Mouse (Mus musculus) neural tube, embryonic 15.5 days (tissue): ENCODE measurements at regions not wholly inside any gene's neighbourhood (a gene's known extent, or its start where the extent isn't known, plus 50 kb on each side); places are given as distances from the start of the nearest gene placed in this dataset.
A peak's percentile ranks its signal among the peaks of the same experiment; 100 is the strongest.

ENCODE experiments used
- ATAC-seq: fragments of 200-750 bp; cut with Nextera tagmentation; 2 replicates; pipeline ENCODE4 v1.8.0; 2017; ENCODE audit warnings: mild to moderate bottlenecking, moderate TSS enrichment, moderate library complexity; ENCODE audit not compliant: low FRiP score
- H3K27ac ChIP-seq: fragments of 300-500 bp; sonication (generic); replicated peaks from 2 replicates; pipeline ENCODE4 v1.5.1; 2015; ENCODE audit warnings: mild to moderate bottlenecking, inconsistent platforms
- H3K27me3 ChIP-seq: fragments of 300-500 bp; sonication (generic); replicated peaks from 2 replicates; pipeline ENCODE4 v1.6.1; 2015; ENCODE audit warnings: inconsistent platforms
- H3K36me3 ChIP-seq: fragments of 300-500 bp; sonication (generic); 2 replicates; pipeline ENCODE4 v1.6.1; 2015; ENCODE audit warnings: inconsistent platforms
- H3K4me1 ChIP-seq: fragments of 300-500 bp; sonication (generic); 2 replicates; pipeline ENCODE4 v1.6.1; 2015; ENCODE audit warnings: inconsistent platforms
- H3K4me2 ChIP-seq: fragments of 300-500 bp; sonication (generic); 2 replicates; pipeline ENCODE4 v1.6.1; 2015; ENCODE audit warnings: inconsistent platforms, mild to moderate bottlenecking, moderate library complexity
- H3K4me3 ChIP-seq: fragments of 300-500 bp; sonication (generic); replicated peaks from 2 replicates; pipeline ENCODE4 v1.5.1; 2015; ENCODE audit warnings: mild to moderate bottlenecking, inconsistent platforms
- H3K9ac ChIP-seq: fragments of 300-500 bp; sonication (generic); replicated peaks from 2 replicates; pipeline ENCODE4 v1.6.1; 2015; ENCODE audit warnings: mild to moderate bottlenecking, inconsistent platforms
- H3K9me3 ChIP-seq: fragments of 300-500 bp; sonication (generic); replicated peaks from 2 replicates; pipeline ENCODE4 v1.6.1; 2016; ENCODE audit warnings: inconsistent platforms
- WGBS: fragments of 180-500 bp; shearing (Covaris S2); methylation state at CpG from one replicate; pipeline ENCODE4 v1.1.7; 2015; ENCODE audit warnings: mixed read lengths; 5-methylcytosine and 5-hydroxymethylcytosine counted together

GRCm38 (mm10) chr8:125341606-125342005, 228.0 kb downstream of the Sipa1l2 start:
- Histone ChIP-seq H3K36me3 (no peaks in the 10 kb centered on the region), H3K9ac (no peak overlapping the region), H3K27ac (no peak overlapping the region), H3K27me3 (peaks cover 31% of the 10 kb centered on the region), H3K4me1 (peaks cover 36% of the 10 kb centered on the region), H3K9me3 (no peaks in the 10 kb centered on the region), H3K4me2 (no peak overlapping the region), H3K4me3 (no peak overlapping the region)
- no peak for ATAC-seq
- WGBS = 90% methylated on average over 4 of the region's 4 CpGs

GRCm38 (mm10) chr8:125338222-125338621, 231.4 kb downstream of the Sipa1l2 start:
- ATAC-seq = no peak
- Histone ChIP-seq H3K9ac (no peak overlapping the region), H3K4me2 (0 out of 2 replicates have a peak overlapping the region, but pooled peaks have one; percentile 3), H3K27ac (no peak overlapping the region), H3K4me1 (peaks cover 37% of the 10 kb centered on the region), H3K4me3 (no peak overlapping the region), H3K27me3 (peaks cover 25% of the 10 kb centered on the region), H3K9me3 (no peaks in the 10 kb centered on the region), H3K36me3 (no peaks in the 10 kb centered on the region)
- 26% methylated on average over 6 of the region's 6 CpGs for WGBS

- 0 out of 2 replicates have a peak overlapping the region, but pooled peaks have one; percentile 3 for H3K4me2 ChIP-seq
- ATAC-seq = no peak
- H3K27me3 ChIP-seq = peaks cover 25% of the 10 kb centered on the region
These were observed 232.0 kb downstream of the Sipa1l2 start for GRCm38 (mm10) chr8:125337444-125338077.

GRCm38 (mm10) chr8:125336799-125337198, 232.8 kb downstream of the Sipa1l2 start:
- ATAC-seq = no peak
- H3K9ac ChIP-seq = no peak overlapping the region
- no peak overlapping the region for H3K4me3 ChIP-seq
- H3K27me3 ChIP-seq = peaks cover 25% of the 10 kb centered on the region
- no peak overlapping the region for H3K4me2 ChIP-seq
- peak overlapping the region; percentile 23; the same call in 1 of the 2 replicates for H3K27ac ChIP-seq
- WGBS = 22% methylated on average over 3 of the region's 3 CpGs
- H3K9me3 ChIP-seq = no peaks in the 10 kb centered on the region
- H3K4me1 ChIP-seq = peaks cover 34% of the 10 kb centered on the region
- H3K36me3 ChIP-seq = no peaks in the 10 kb centered on the region

More at GRCm38 (mm10) chr8:125337444-125338077, 232.0 kb downstream of the Sipa1l2 start:
- H3K9ac ChIP-seq = no peak overlapping the region
- H3K4me1 ChIP-seq = peaks cover 34% of the 10 kb centered on the region
- no peaks in the 10 kb centered on the region for H3K36me3 ChIP-seq
- WGBS = 30% methylated on average over 18 of the region's 18 CpGs
- no peak overlapping the region for H3K27ac ChIP-seq
- H3K9me3 ChIP-seq = no peaks in the 10 kb centered on the region
- H3K4me3 ChIP-seq = no peak overlapping the region

GRCm38 (mm10) chr8:125335575-125336370, 233.8 kb downstream of the Sipa1l2 start:
- Histone ChIP-seq H3K4me1 (peaks cover 34% of the 10 kb centered on the region), H3K4me3 (no peak overlapping the region), H3K36me3 (no peaks in the 10 kb centered on the region), H3K9me3 (no peaks in the 10 kb centered on the region), H3K4me2 (peak overlapping the region; percentile 15; the same call in 1 of the 2 replicates), H3K27me3 (peaks cover 22% of the 10 kb centered on the region; the same call in 1 of the 2 replicates), H3K27ac (peak overlapping the region; percentile 23; the same call in 1 of the 2 replicates), H3K9ac (no peak overlapping the region)
- peak; percentile 53 for ATAC-seq
- WGBS = 24% methylated on average over 28 of the region's 28 CpGs

- Histone ChIP-seq H3K4me1 (peaks cover 34% of the 10 kb centered on the region), H3K4me2 (no peak overlapping the region), H3K27me3 (peaks cover 17% of the 10 kb centered on the region; the same call in 1 of the 2 replicates), H3K4me3 (no peak overlapping the region), H3K27ac (no peak overlapping the region), H3K36me3 (no peaks in the 10 kb centered on the region), H3K9me3 (no peaks in the 10 kb centered on the region), H3K9ac (no peak overlapping the region)
- peak; percentile 32; the same call in 1 of the 2 replicates for ATAC-seq
- WGBS = 51% methylated on average over 6 of the region's 6 CpGs
These were observed 234.4 kb downstream of the Sipa1l2 start for GRCm38 (mm10) chr8:125335171-125335570.

- WGBS = 48% methylated on average over 6 of the region's 6 CpGs
- no peak overlapping the region for H3K4me3 ChIP-seq
- no peak for ATAC-seq
These were observed 239.0 kb downstream of the Sipa1l2 start for GRCm38 (mm10) chr8:125330638-125331037.

GRCm38 (mm10) chr8:125328650-125329049, 241.0 kb downstream of the Sipa1l2 start:
- no peak overlapping the region for H3K4me2 ChIP-seq
- H3K4me3 ChIP-seq = no peak overlapping the region
- no peak overlapping the region for H3K9ac ChIP-seq
- ATAC-seq = no peak
- no peak overlapping the region for H3K27ac ChIP-seq
- 0 out of 2 replicates have a peak, but pooled peaks cover 4% of the 10 kb centered on the region for H3K4me1 ChIP-seq
- 87% methylated on average over 4 of the region's 4 CpGs for WGBS
- H3K27me3 ChIP-seq = peaks cover 13% of the 10 kb centered on the region; the same call in 1 of the 2 replicates
- no peaks in the 10 kb centered on the region for H3K36me3 ChIP-seq
- H3K9me3 ChIP-seq = no peaks in the 10 kb centered on the region

More at GRCm38 (mm10) chr8:125330638-125331037, 239.0 kb downstream of the Sipa1l2 start:
- Histone ChIP-seq H3K4me2 (no peak overlapping the region), H3K4me1 (peaks cover 11% of the 10 kb centered on the region), H3K36me3 (no peaks in the 10 kb centered on the region), H3K27me3 (peaks cover 11% of the 10 kb centered on the region; the same call in 1 of the 2 replicates), H3K9ac (no peak overlapping the region), H3K27ac (no peak overlapping the region), H3K9me3 (no peaks in the 10 kb centered on the region)

- no peak overlapping the region for H3K9ac ChIP-seq
- H3K36me3 ChIP-seq = no peaks in the 10 kb centered on the region
- WGBS = 51% methylated on average over 13 of the region's 13 CpGs
- 0 out of 2 replicates have a peak, but pooled peaks cover 4% of the 10 kb centered on the region for H3K4me1 ChIP-seq
- H3K4me2 ChIP-seq = no peak overlapping the region
- no peak overlapping the region for H3K27ac ChIP-seq
- H3K9me3 ChIP-seq = no peaks in the 10 kb centered on the region
- H3K27me3 ChIP-seq = peaks cover 12% of the 10 kb centered on the region; the same call in 1 of the 2 replicates
- ATAC-seq = no peak
- H3K4me3 ChIP-seq = no peak overlapping the region
These were observed 241.9 kb downstream of the Sipa1l2 start for GRCm38 (mm10) chr8:125327551-125328262.

- Histone ChIP-seq H3K9ac (no peak overlapping the region), H3K4me1 (0 out of 2 replicates have a peak, but pooled peaks cover 4% of the 10 kb centered on the region), H3K36me3 (no peaks in the 10 kb centered on the region), H3K9me3 (no peaks in the 10 kb centered on the region), H3K4me3 (no peak overlapping the region), H3K27ac (no peak overlapping the region), H3K27me3 (peaks cover 12% of the 10 kb centered on the region; the same call in 1 of the 2 replicates), H3K4me2 (no peak overlapping the region)
- no peak for ATAC-seq
- WGBS = 75% methylated on average over 6 of the region's 6 CpGs
These were observed 242.6 kb downstream of the Sipa1l2 start for GRCm38 (mm10) chr8:125327006-125327405.

- no peak overlapping the region for H3K4me2 ChIP-seq
- whole genome bisulfite sequencing = 94% methylated on average over 6 of the region's 6 CpGs
- H3K9ac ChIP-seq = no peak overlapping the region
- H3K4me1 ChIP-seq = 0 out of 2 replicates have a peak, but pooled peaks cover 4% of the 10 kb centered on the region
- no peaks in the 10 kb centered on the region for H3K36me3 ChIP-seq
- ATAC-seq = no peak
- H3K4me3 ChIP-seq = no peak overlapping the region
- peaks cover 12% of the 10 kb centered on the region; the same call in 1 of the 2 replicates for H3K27me3 ChIP-seq
- H3K27ac ChIP-seq = no peak overlapping the region
- H3K9me3 ChIP-seq = no peaks in the 10 kb centered on the region
These were observed 243.9 kb downstream of the Sipa1l2 start for GRCm38 (mm10) chr8:125325736-125326135.
